Mouse (Mus musculus) brain, embryonic 14.5 days (tissue): Measurements from ENCODE around the gene Trpm3.

Experiments used
- CTCF ChIP-seq: fragments of 200-500 bp; IDR thresholded peaks from 2 replicates; pipeline ENCODE4 v1.5.1; 2012; ENCODE audit warnings: inconsistent platforms, mild to moderate bottlenecking, moderate library complexity, borderline replicate concordance; ENCODE audit not compliant: insufficient read depth, insufficient read length; ENCODE audit errors: extremely low read depth
- POLR2A ChIP-seq: fragments of 200-500 bp; IDR thresholded peaks from 2 replicates; pipeline ENCODE4 v1.6.1; 2012; ENCODE audit warnings: mild to moderate bottlenecking, inconsistent platforms, borderline replicate concordance; ENCODE audit not compliant: poor library complexity, insufficient read depth, insufficient read length, severe bottlenecking; ENCODE audit errors: extremely low read depth

DNA sequence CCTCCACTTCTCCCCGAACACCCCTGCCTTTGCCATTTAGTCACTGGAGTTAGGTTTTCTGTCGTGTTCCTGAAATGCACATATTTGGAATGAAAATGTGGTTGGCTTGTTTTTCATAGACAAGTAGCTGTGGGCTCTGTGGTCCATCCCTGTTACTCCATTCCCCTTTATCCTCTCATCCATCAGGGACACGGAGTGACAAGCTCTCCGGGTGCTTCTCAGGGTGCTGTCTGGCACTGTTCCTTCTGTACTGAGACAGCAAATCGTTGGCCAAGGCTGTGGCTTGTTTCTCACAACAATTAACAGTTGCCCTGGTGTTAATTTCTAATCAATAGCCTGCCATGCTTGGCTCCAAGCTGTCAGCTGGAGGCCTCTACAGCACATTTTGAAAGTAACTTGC, 838.7 kb downstream of the Trpm3 start:
- TF ChIP-seq POLR2A = no peak
- TF ChIP-seq CTCF = no peak
